Mouse (Mus musculus): ENCODE measurements around the gene Ica1. TPM values are rescaled to one million over a fixed set of nuclear protein-coding genes. Genes with fewer than 3 reads are reported as not detected.

The Ica1 gene
- polyA plus RNA-seq, 1 experiment from 2014 or later = 5.3 TPM

DNA sequence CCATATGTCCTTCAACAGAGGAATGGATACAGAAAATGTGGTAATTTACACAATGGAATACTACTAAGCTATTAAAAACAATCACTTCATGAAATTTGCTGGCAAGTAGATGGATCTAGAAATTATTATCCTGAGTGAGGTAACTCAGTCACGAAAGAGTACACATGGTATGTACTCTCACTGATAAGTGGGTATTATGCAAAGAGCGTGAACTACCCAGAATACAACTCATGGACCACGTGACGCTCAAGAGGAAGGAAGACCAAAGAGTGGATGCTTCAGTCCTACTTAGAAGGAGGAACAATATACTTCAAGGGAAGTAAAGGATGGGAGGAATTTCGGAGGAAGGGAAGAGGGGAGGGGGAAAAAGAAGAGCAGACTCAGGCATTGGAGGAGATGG, 11.6 kb downstream of the Ica1 start:
- Histone ChIP-seq H3K36me3 (replicated peaks) (no peaks in the 10 kb centered on the region), H3K4me1 (replicated peaks) (peaks cover 10% of the 10 kb centered on the region), H3K9me3 (replicated peaks) (no peaks in the 10 kb centered on the region), H3K9ac (no peak overlapping the region), H3K4me2 (no peak overlapping the region), H3K27me3 (no peaks in the 10 kb centered on the region), H3K4me3 (replicated peaks) (no peak overlapping the region), H3K27ac (replicated peaks) (no peak overlapping the region)
- WGBS (ENCODE audit: insufficient replicate concordance) = 67% methylated on average over 5 of the region's 5 CpGs
- ATAC-seq (ENCODE audit: insufficient read depth) = no peak

DNA sequence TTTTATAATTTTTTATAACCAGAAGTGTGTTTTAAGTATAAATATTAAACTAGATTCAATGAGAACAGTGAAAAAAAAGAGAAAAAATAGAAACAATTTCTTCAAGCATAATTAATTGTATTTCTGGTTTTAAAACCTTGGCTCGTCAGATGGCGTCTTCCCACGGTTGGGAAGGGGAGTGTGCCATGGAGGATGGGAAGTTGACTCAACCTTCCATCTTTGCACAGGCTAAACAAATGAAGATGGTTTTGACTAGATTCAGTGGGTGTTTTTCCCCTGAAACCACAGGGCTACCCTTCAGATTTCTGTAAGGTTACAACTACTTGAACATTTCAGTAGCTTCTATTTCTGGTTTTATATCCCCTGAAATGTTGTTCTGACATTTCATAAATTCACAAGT, 12.5 kb downstream of the Ica1 start:
- Histone ChIP-seq H3K4me3 (replicated peaks) (no peak overlapping the region), H3K27ac (replicated peaks) (no peak overlapping the region), H3K4me1 (replicated peaks) (peaks cover 10% of the 10 kb centered on the region), H3K9ac (no peak overlapping the region), H3K4me2 (no peak overlapping the region), H3K36me3 (replicated peaks) (no peaks in the 10 kb centered on the region), H3K27me3 (no peaks in the 10 kb centered on the region), H3K9me3 (replicated peaks) (no peaks in the 10 kb centered on the region)
- ATAC-seq (ENCODE audit: insufficient read depth) = no peak
- WGBS (ENCODE audit: insufficient replicate concordance) = 82% methylated on average over 3 of the region's 3 CpGs

DNA sequence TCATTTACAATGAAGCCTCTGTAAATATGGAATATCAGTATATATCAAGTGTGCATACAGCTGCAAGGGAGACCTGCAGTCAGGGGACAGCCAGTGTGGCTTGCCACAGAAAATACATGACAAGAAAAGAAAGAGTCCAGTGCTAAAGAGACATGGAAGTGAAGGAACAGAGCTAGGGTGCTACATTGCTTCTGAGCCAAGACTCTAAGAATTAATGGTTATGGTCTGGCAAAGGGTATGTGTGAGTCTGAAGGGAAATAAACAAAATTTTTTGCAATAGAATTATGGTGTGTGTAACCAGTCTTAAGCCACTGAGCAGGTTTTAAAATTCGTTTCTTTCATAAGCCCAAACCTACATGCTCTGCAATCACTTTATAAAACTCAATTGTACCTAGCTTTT, 13.2 kb downstream of the Ica1 start:
- no peak overlapping the region for H3K4me2 ChIP-seq
- H3K27me3 ChIP-seq = no peaks in the 10 kb centered on the region
- no peaks in the 10 kb centered on the region for H3K9me3 ChIP-seq (replicated peaks)
- peaks cover 4% of the 10 kb centered on the region for H3K4me1 ChIP-seq (replicated peaks)
- no peak overlapping the region for H3K9ac ChIP-seq
- no peak for ATAC-seq (ENCODE audit: insufficient read depth)
- no peak overlapping the region for H3K4me3 ChIP-seq (replicated peaks)
- H3K27ac ChIP-seq (replicated peaks) = no peak overlapping the region
- H3K36me3 ChIP-seq (replicated peaks) = no peaks in the 10 kb centered on the region
- WGBS (ENCODE audit: insufficient replicate concordance) = 48% methylated on average over 1 of the region's 1 CpGs

DNA sequence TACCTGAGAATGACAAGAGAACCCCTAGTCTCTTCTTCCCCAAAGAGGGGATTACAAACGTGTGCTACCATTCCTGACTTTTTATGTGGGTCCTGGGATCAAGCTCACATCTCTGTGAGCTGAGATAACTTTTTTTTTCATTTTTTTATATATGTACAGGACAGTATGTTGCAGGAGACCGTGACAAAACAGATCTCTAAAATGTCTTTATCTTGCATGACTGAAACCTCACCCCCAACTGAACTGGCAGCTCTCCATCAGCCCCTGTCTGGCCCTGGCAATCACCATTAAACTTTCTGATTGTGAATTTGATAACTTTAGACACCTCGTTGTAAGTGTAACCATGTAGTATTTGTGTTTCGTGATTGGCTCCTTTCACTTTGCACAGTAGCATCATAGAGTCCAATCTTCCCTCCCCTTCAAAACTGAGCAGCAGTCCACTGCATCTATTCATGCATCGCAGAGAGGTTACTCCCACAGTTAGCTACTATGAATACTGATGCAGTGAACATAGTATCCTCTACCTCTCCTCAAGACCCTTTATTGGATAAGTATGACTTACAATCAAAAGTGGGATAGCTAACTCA, 17.5 kb downstream of the Ica1 start:
- WGBS (ENCODE audit: insufficient replicate concordance) = 44% methylated on average over 5 of the region's 5 CpGs
- H3K4me1 ChIP-seq (replicated peaks) = peaks cover 6% of the 10 kb centered on the region

DNA sequence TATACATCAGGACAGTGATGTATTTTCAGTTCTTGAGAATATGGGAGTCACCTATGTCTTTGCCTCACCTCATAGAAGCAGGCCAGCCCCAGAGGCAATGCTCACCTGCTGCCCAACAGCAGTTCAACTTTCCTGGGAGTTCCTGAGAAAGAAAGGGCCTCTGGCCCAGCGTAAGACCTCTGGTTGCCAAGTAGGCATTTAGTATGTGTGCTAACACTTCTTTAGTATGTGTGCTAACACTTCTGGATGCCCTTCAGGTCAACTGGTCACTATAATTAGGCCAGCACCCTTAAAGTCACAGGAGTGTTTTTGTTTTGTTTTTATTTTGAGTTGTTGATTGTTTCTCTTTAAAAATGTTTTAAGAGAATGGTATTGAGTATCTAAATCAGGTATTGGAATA, 18.4 kb downstream of the Ica1 start:
- no peaks in the 10 kb centered on the region for H3K36me3 ChIP-seq (replicated peaks)
- H3K9me3 ChIP-seq (replicated peaks) = no peaks in the 10 kb centered on the region
- 87% methylated on average over 1 of the region's 1 CpGs for WGBS (ENCODE audit: insufficient replicate concordance)
- H3K27me3 ChIP-seq = no peaks in the 10 kb centered on the region
- no peak overlapping the region for H3K9ac ChIP-seq
- no peak overlapping the region for H3K4me2 ChIP-seq
- H3K4me3 ChIP-seq (replicated peaks) = no peak overlapping the region
- peaks cover 14% of the 10 kb centered on the region for H3K4me1 ChIP-seq (replicated peaks)
- H3K27ac ChIP-seq (replicated peaks) = no peak overlapping the region
- no peak for ATAC-seq (ENCODE audit: insufficient read depth)

More for the DNA sequence above, 17.5 kb downstream of the Ica1 start:
- Histone ChIP-seq H3K27me3 (no peaks in the 10 kb centered on the region), H3K9ac (no peak overlapping the region), H3K4me2 (no peak overlapping the region), H3K36me3 (replicated peaks) (no peaks in the 10 kb centered on the region), H3K9me3 (replicated peaks) (no peaks in the 10 kb centered on the region), H3K4me3 (replicated peaks) (no peak overlapping the region), H3K27ac (replicated peaks) (no peak overlapping the region)
- no peak for ATAC-seq (ENCODE audit: insufficient read depth)

DNA sequence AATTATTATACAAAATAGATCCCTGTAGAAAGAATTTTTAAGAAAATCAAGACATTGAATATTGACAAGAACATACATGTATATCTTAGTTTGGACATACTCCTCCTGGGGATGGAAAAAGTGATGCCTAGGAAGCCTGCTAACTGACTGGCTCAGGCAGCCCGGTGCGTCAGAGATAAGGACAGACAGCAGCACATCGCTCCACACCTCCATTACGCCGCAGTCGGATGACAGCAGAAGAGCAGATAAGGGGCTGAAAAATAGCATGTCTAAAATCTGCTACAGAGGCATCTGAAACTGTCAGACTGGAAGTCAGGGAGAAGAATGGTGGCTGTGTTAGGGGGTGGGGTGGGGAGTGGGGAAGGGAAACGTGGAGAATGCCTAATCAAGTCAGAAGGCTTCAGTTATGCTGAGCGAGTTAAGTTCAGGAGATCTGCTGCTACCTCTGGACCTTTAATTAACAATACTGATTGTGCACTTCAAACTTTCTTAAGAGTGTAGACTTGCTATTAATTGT, 22.5 kb downstream of the Ica1 start:
- no peak overlapping the region for H3K9ac ChIP-seq
- peak; percentile 91 for ATAC-seq (ENCODE audit: insufficient read depth)
- H3K27ac ChIP-seq (replicated peaks) = 0 out of 2 replicates have a peak overlapping the region, but pooled peaks have one; percentile 38
- H3K4me1 ChIP-seq (replicated peaks) = peaks cover 23% of the 10 kb centered on the region
- H3K27me3 ChIP-seq = no peaks in the 10 kb centered on the region
- WGBS (ENCODE audit: insufficient replicate concordance) = 16% methylated on average over 8 of the region's 8 CpGs
- H3K4me3 ChIP-seq (replicated peaks) = no peak overlapping the region
- peak overlapping the region; percentile 35; the same call in 1 of the 2 replicates for H3K4me2 ChIP-seq
- H3K9me3 ChIP-seq (replicated peaks) = no peaks in the 10 kb centered on the region
- H3K36me3 ChIP-seq (replicated peaks) = no peaks in the 10 kb centered on the region

DNA sequence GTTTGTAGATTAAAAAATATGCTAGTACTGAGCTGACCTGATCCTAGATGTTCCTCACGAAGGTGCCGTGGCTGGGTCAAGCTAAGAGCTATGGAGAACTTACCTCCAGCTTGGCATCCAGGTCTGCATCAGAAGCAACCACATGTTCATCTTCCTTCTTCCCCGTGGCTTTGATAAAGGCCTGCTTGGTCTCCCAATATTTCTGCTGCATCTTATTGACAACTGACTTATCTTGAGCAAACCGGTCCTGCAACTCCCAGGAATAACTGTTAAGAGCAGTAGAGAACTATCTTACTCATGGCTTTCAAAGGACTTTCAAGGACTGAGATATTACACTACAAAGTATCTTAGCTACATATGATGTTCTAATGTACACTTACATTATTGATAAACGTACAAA, 23.8 kb downstream of the Ica1 start:
- Histone ChIP-seq H3K4me3 (replicated peaks) (no peak overlapping the region), H3K36me3 (replicated peaks) (no peaks in the 10 kb centered on the region), H3K27me3 (no peaks in the 10 kb centered on the region), H3K9me3 (replicated peaks) (no peaks in the 10 kb centered on the region), H3K27ac (replicated peaks) (no peak overlapping the region), H3K9ac (no peak overlapping the region), H3K4me1 (replicated peaks) (peaks cover 23% of the 10 kb centered on the region), H3K4me2 (no peak overlapping the region)
- WGBS (ENCODE audit: insufficient replicate concordance) = 46% methylated on average over 5 of the region's 5 CpGs
- peak; percentile 40 for ATAC-seq (ENCODE audit: insufficient read depth)

DNA sequence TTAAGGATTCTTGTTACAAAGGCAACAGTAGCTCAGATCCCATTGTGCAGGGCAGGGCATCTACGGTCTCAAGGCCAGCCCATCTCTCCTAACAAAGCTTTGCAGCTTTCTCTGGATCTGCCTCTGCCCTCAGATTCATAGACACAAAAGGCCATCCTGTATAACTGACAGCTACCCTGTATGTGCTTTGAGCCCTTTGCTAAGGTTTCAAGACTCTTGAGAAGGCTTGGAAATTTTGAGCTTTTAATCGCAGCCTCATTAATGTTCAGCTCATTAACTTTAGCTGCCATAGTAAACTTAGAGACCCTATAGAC, 24.6 kb downstream of the Ica1 start:
- no peak overlapping the region for H3K27ac ChIP-seq (replicated peaks)
- no peaks in the 10 kb centered on the region for H3K9me3 ChIP-seq (replicated peaks)
- no peaks in the 10 kb centered on the region for H3K36me3 ChIP-seq (replicated peaks)
- H3K4me2 ChIP-seq = no peak overlapping the region
- no peaks in the 10 kb centered on the region for H3K27me3 ChIP-seq
- no peak overlapping the region for H3K4me3 ChIP-seq (replicated peaks)
- ATAC-seq (ENCODE audit: insufficient read depth) = no peak
- H3K9ac ChIP-seq = no peak overlapping the region
- peaks cover 23% of the 10 kb centered on the region for H3K4me1 ChIP-seq (replicated peaks)
- WGBS (ENCODE audit: insufficient replicate concordance) = 74% methylated on average over 2 of the region's 2 CpGs

DNA sequence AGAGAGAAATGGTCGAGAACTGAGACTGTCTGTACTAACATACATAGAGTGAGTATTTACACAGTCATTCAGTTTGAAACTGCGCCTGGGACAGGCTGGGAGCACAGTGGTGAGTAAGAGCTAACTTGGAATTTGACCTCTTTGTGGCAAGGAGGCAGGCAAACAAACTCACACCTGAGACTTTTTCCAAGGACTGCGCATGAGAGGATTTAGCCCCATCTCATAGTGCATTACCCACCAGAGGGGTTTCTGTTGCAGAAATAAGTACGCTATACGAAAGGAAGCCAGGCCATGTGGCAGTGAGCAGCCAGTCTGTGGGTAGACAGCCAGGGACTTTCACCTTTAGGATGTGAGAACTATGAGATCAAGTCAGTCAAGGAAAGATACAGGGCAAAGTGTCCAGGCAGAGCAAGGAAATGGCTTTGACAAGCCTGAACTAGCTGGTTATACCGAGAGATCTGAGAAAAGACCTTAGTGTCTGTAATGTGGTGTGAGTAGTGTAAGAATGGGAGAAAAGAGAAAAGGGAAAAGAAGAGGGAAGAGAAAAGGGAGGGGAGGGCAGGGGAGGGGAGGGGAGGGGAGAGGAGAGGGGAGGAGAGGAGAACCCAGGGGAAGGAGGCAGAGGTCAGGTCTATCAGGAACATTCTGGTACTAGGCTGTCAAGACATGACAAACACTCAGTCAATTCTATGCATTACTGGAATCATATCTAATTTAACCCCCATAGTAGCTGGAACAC, 25.1 kb downstream of the Ica1 start:
- H3K4me2 ChIP-seq = no peak overlapping the region
- no peaks in the 10 kb centered on the region for H3K27me3 ChIP-seq
- H3K9me3 ChIP-seq (replicated peaks) = no peaks in the 10 kb centered on the region
- H3K4me1 ChIP-seq (replicated peaks) = peaks cover 23% of the 10 kb centered on the region
- 71% methylated on average over 6 of the region's 6 CpGs for WGBS (ENCODE audit: insufficient replicate concordance)
- H3K36me3 ChIP-seq (replicated peaks) = no peaks in the 10 kb centered on the region
- H3K4me3 ChIP-seq (replicated peaks) = no peak overlapping the region
- peak overlapping the region; percentile 48; the same call in 1 of the 2 replicates for H3K27ac ChIP-seq (replicated peaks)
- H3K9ac ChIP-seq = no peak overlapping the region
- no peak; the same call in 1 of the 2 replicates for ATAC-seq (ENCODE audit: insufficient read depth)

DNA sequence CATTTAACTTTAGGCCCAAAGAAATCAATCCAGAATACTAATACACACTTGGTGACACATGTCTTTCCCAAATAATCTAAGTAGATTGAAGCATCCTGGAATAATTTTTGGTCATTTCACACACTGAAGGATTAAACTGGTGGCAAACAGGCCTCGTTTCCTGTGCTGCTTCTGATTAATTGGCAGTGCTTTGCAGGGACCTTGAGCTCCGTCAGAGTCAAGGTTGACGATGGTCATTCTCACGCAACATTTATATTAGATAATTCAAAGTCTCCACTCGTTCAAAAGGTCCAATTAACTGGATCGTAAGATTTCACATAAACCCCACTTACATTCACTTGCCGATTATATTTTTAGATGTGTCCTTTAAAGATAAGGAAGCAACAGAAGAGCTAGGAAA, 33.4 kb downstream of the Ica1 start:
- no peak overlapping the region for H3K27ac ChIP-seq (replicated peaks)
- H3K9ac ChIP-seq = no peak overlapping the region
- no peaks in the 10 kb centered on the region for H3K9me3 ChIP-seq (replicated peaks)
- ATAC-seq (ENCODE audit: insufficient read depth) = no peak
- H3K4me2 ChIP-seq = no peak overlapping the region
- 63% methylated on average over 7 of the region's 7 CpGs for WGBS (ENCODE audit: insufficient replicate concordance)
- H3K36me3 ChIP-seq (replicated peaks) = no peaks in the 10 kb centered on the region
- no peaks in the 10 kb centered on the region for H3K4me1 ChIP-seq (replicated peaks)
- H3K27me3 ChIP-seq = no peaks in the 10 kb centered on the region
- no peak overlapping the region for H3K4me3 ChIP-seq (replicated peaks)

DNA sequence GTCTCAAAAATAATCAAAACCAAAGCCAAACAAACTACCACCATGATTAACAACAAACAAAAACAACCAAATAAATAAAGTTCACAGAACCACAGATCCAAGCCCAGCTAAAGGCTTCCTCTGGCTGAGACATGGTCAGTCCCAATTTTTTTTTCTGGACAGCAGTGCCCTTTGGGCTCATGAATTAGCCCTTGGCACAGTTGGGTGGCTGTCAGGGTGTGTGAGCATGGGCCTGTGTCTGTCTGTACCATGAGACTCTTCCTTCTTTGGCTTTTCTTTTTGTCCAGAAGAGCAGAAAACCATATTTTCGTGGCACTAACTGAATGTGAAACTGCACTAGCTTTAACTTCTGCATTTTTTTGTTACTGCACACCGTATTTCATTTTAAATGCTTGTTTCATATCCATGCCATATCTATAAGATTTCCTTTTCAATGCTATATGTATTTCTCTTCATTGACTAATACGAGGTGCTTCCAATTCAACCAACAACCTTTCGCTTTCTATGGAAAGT, 34.0 kb downstream of the Ica1 start:
- no peak overlapping the region for H3K27ac ChIP-seq (replicated peaks)
- no peak for ATAC-seq (ENCODE audit: insufficient read depth)
- no peak overlapping the region for H3K9ac ChIP-seq
- H3K27me3 ChIP-seq = no peaks in the 10 kb centered on the region
- no peak overlapping the region for H3K4me2 ChIP-seq
- H3K36me3 ChIP-seq (replicated peaks) = no peaks in the 10 kb centered on the region
- H3K4me1 ChIP-seq (replicated peaks) = no peaks in the 10 kb centered on the region
- 56% methylated on average over 4 of the region's 4 CpGs for WGBS (ENCODE audit: insufficient replicate concordance)
- H3K9me3 ChIP-seq (replicated peaks) = no peaks in the 10 kb centered on the region
- H3K4me3 ChIP-seq (replicated peaks) = no peak overlapping the region
